In genomic region chr5:139150603-139151031, GRCm38 (mm10) we compare ENCODE assay signal across 8 mouse cellular contexts. TPM values are rescaled to one million over a fixed set of nuclear protein-coding genes. Genes with fewer than 3 reads are reported as not detected.
DNase-seq lines count a peak whose midpoint lies in the region; ATAC-seq and TF ChIP-seq lines count a peak whose summit lies in the region.

No protein-coding gene starts in this region.

- under 1% methylated on average over 45 of the region's 45 CpGs for WGBS in embryonic facial prominence, embryonic 12.5 days
- 0% methylated on average over 44 of the region's 45 CpGs for WGBS in intestine, embryonic 16.5 days
- under 1% methylated on average over 39 of the region's 45 CpGs for WGBS in lung, postnatal 0 days

- peak overlapping the region; percentile 88 for H3K4me2 ChIP-seq in embryonic facial prominence, embryonic 12.5 days (replicated peaks)
- H3K4me2 ChIP-seq in intestine, embryonic 16.5 days (ENCODE audit: low read depth, low read length): peak overlapping the region; percentile 90
- H3K4me2 ChIP-seq in lung, postnatal 0 days (replicated peaks; ENCODE audit: low read depth, low read length): peak overlapping the region; percentile 97

- H3K9ac ChIP-seq in embryonic facial prominence, embryonic 12.5 days: peak overlapping the region; percentile 85
- H3K9ac ChIP-seq in intestine, embryonic 16.5 days (ENCODE audit: low read depth, low read length): peak overlapping the region; percentile 80
- peak overlapping the region; percentile 37 for H3K9ac ChIP-seq in lung, postnatal 0 days (replicated peaks; ENCODE audit: low read depth)

- peak overlapping the region; percentile 97 for H3K4me3 ChIP-seq in embryonic facial prominence, embryonic 12.5 days
- H3K4me3 ChIP-seq in intestine, embryonic 16.5 days (ENCODE audit: low read length): peak overlapping the region; percentile 92
- H3K4me3 ChIP-seq in lung, postnatal 0 days (ENCODE audit: low read depth, low read length): peak overlapping the region; percentile 82

- H3K27me3 ChIP-seq in embryonic facial prominence, embryonic 12.5 days: no peaks in the 10 kb centered on the region
- H3K27me3 ChIP-seq in intestine, embryonic 16.5 days (replicated peaks; ENCODE audit: control insufficient read depth, insufficient read depth, low read length): no peaks in the 10 kb centered on the region
- H3K27me3 ChIP-seq in lung, postnatal 0 days (replicated peaks; ENCODE audit: insufficient read depth, low read length): no peaks in the 10 kb centered on the region

- H3K4me1 ChIP-seq in embryonic facial prominence, embryonic 12.5 days: peaks cover 15% of the 10 kb centered on the region
- peaks cover 15% of the 10 kb centered on the region for H3K4me1 ChIP-seq in intestine, embryonic 16.5 days (ENCODE audit: control insufficient read depth, insufficient read depth, low read length)
- H3K4me1 ChIP-seq in lung, postnatal 0 days (ENCODE audit: insufficient read depth, low read depth, low read length): 0 out of 2 replicates have a peak, but pooled peaks cover 7% of the 10 kb centered on the region

- peak; percentile 25; the same call in 1 of the 2 replicates for ATAC-seq in embryonic facial prominence, embryonic 12.5 days (ENCODE audit: insufficient number of reproducible peaks, insufficient read depth, low FRiP score, low TSS enrichment)
- ATAC-seq in intestine, embryonic 16.5 days: peak; percentile 39
- ATAC-seq in lung, postnatal 0 days: peak; percentile 17

- no peaks in the 10 kb centered on the region for H3K9me3 ChIP-seq in embryonic facial prominence, embryonic 12.5 days
- no peaks in the 10 kb centered on the region for H3K9me3 ChIP-seq in intestine, embryonic 16.5 days (ENCODE audit: control insufficient read depth, low read length)
- H3K9me3 ChIP-seq in lung, postnatal 0 days (ENCODE audit: low read length): no peaks in the 10 kb centered on the region

- peaks cover 33% of the 10 kb centered on the region for H3K36me3 ChIP-seq in embryonic facial prominence, embryonic 12.5 days
- peaks cover 6% of the 10 kb centered on the region for H3K36me3 ChIP-seq in intestine, embryonic 16.5 days (ENCODE audit: control insufficient read depth, insufficient read depth, low read length)
- 0 out of 2 replicates have a peak, but pooled peaks cover 9% of the 10 kb centered on the region for H3K36me3 ChIP-seq in lung, postnatal 0 days (ENCODE audit: insufficient read depth, low read length)

- peak; percentile 21 for DNase-seq in kidney, adult 11 months
- DNase-seq in kidney, adult 9 months: no peak
- DNase-seq in Muller cell, postnatal 12 days (ENCODE audit: inconsistent ontology term): peak; percentile 31
- peak; percentile 46 for DNase-seq in lung, postnatal 0 days (ENCODE audit: low spot score)
- DNase-seq in spleen, postnatal 10 days (ENCODE audit: low spot score in 2 of 2): peak; percentile 28 to 61
- DNase-seq in frontal cortex, postnatal 36 days (ENCODE audit: low spot score in 2 of 2): no peak

- no peak for TF ChIP-seq CTCF in lung, postnatal 0 days (IDR thresholded peaks at IDR 0.05)

- peak overlapping the region; percentile 84 for H3K27ac ChIP-seq in embryonic facial prominence, embryonic 12.5 days
- H3K27ac ChIP-seq in intestine, embryonic 16.5 days (ENCODE audit: low read length): peak overlapping the region; percentile 37
- peak overlapping the region; percentile 52; the same call in 1 of the 2 replicates for H3K27ac ChIP-seq in lung, postnatal 0 days (ENCODE audit: low read length)

- no peak for TF ChIP-seq EP300 in lung, postnatal 0 days (IDR thresholded peaks at IDR 0.05)

RNA-seq across cellular contexts. Expression of gene Dnaaf5, which starts 0.6 kb away (rescaled TPM):
- polyA plus RNA-seq in embryonic facial prominence, embryonic 12.5 days (2016; fragmentation: Nextera tagmentation; extraction: Ambion mirVana): 6.0 TPM in 2 replicates
- 2.4 and 4.7 TPM in 2 replicates for polyA plus RNA-seq in intestine, embryonic 16.5 days (2015; fragmentation: Nextera tagmentation; extraction: Ambion mirVana)
- polyA plus RNA-seq in lung, postnatal 0 days (2015; fragmentation: Nextera tagmentation; extraction: Ambion mirVana): 2.7 and 2.8 TPM in 2 replicates

RNA-seq across cellular contexts. Expression of gene Prkar1b, which starts 0.8 kb away (rescaled TPM):
- polyA plus RNA-seq in embryonic facial prominence, embryonic 12.5 days (2016; fragmentation: Nextera tagmentation; extraction: Ambion mirVana): 26.2 and 28.5 TPM in 2 replicates
- polyA plus RNA-seq in intestine, embryonic 16.5 days (2015; fragmentation: Nextera tagmentation; extraction: Ambion mirVana): 22.7 and 23.6 TPM in 2 replicates
- 14.4 and 16.5 TPM in 2 replicates for polyA plus RNA-seq in lung, postnatal 0 days (2015; fragmentation: Nextera tagmentation; extraction: Ambion mirVana)

RNA-seq across cellular contexts. Expression of gene Sun1, which starts 49.8 kb away (rescaled TPM):
- polyA plus RNA-seq in embryonic facial prominence, embryonic 12.5 days (2016; fragmentation: Nextera tagmentation; extraction: Ambion mirVana): 49.3 and 53.0 TPM in 2 replicates
- 36.6 and 38.8 TPM in 2 replicates for polyA plus RNA-seq in intestine, embryonic 16.5 days (2015; fragmentation: Nextera tagmentation; extraction: Ambion mirVana)
- 35.1 and 37.6 TPM in 2 replicates for polyA plus RNA-seq in lung, postnatal 0 days (2015; fragmentation: Nextera tagmentation; extraction: Ambion mirVana)

Comparison
In these comparisons a context has a peak if more than half of its experiments do, and no peak if none do; other contexts are left out.
1. DNase-seq: peak in kidney, adult 11 months (single experiment), Muller cell, postnatal 12 days (single experiment), lung, postnatal 0 days (single experiment) and spleen, postnatal 10 days (2 of 2); none in kidney, adult 9 months (single experiment) and frontal cortex, postnatal 36 days (0 of 2).
2. Peak in every context shown above with its lines, with median percentiles within 50 percentile points of each other: ATAC-seq, H3K27ac ChIP-seq, H3K4me2 ChIP-seq, H3K4me3 ChIP-seq and H3K9ac ChIP-seq.